Mouse (Mus musculus): ENCODE data around the gene Fam114a1. TPM values are rescaled to one million over a fixed set of nuclear protein-coding genes. Genes with fewer than 3 reads are reported as not detected.

Fam114a1 gene
- polyA plus RNA-seq (2021; fragmentation: Nextera tagmentation): 6.8 and 8.7 TPM in 2 replicates
- long read RNA-seq, experiment 1, transcript Fam114a1-201 (14 exons, 2,938 nt): major isoform, 5 of 10 reads
- long read RNA-seq, experiment 1, partial matches to known transcripts: 4 of 10 reads
- long read RNA-seq, experiment 1, other reads (novel, unspliced or antisense): 1 of 10 reads
- long read RNA-seq, experiment 2, transcript Fam114a1-201 (14 exons, 2,938 nt): major isoform, 29 of 36 reads
- long read RNA-seq, experiment 2, partial matches to known transcripts: 5 of 36 reads
- long read RNA-seq, experiment 2, other reads (novel, unspliced or antisense): 2 of 36 reads

DNA sequence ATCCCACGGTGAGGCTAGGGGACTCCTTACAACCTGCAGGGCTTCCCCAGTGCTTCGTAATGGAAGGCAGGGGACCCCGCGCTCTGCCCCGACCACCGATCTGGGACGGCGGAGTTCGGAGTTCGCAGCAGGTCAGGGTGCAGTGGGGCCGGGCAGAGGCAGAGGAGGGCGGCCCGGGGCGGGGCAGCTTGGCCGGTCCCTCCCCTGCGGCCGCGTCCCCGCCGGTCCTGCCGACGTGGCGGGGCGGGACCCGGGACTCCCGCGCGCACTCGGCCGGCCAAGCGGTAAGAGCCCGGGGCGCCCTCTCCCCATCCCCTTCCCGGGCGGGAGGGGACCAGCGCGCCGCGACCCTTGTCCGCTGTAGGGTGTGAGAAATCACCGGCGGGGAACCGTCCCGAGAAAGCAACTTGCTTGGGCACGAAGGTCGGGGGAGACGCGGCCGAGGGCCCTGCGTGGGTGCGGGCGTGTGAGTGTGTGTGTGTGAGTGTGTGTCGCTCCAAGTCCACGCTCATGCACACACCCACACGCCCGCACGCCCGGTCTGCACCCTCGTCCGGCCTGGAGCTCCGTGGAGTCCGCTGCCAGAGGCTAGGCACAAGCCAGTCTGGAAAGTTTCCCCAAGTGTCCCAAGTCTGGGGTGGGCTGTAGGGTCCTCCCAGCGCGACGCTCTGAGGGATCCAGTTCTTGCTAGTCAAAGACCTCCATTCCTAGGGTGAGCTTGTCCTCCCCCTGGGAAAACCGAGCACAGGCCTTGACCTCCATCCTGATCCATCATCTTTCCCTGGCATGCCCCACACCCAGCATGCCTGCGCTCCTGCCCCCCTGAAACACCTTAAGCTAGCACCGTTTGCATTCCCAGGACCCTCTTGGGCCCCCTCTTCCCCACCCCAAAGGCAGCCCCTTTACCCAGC is at the start of gene Fam114a1:
TSS of gene Fam114a1 (plus strand) at position 211 of the 911 bp plus-strand sequence.

DNA sequence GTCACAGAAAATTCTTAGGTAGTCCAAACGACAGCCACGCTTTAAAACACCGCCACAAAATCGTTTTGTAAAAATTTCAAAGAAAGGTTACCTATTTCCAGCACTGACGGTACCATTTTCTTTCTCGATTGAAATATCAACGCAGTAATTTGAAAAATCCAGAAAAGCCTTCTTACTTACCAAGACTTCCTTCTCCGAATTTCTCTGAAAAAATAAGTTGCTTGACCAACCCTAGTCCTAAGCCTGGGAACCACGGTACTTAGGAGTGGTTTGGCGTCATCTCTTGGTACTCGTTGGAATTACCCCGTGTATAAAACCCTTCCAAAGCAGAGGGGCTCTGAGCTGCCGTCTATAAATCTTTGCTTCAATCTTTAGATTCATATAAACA is 10.0 kb upstream of the Fam114a1 start, which contains the start of gene Tlr6:
TSS of gene Tlr6 (minus strand) at position 255 of the 388 bp plus-strand sequence.

Small RNAs within 50 kb of the gene (microRNA-seq; reads per million reads assigned to microRNA genes)
- 240 reads per million, percentile 66 among the genes with 10 or more reads in this experiment for gene Mir574

Other genes with a start within 250 kb of the Fam114a1 start
- gene Klf3, start 166.7 kb upstream of the Fam114a1 start, polyA plus RNA-seq (2021; fragmentation: Nextera tagmentation): 18.1 and 23.2 TPM in 2 replicates
- gene Tlr1, start 36.5 kb upstream of the Fam114a1 start, polyA plus RNA-seq (2021; fragmentation: Nextera tagmentation): 0.18 and 0.35 TPM in 2 replicates
- 0.21 and 0.26 TPM in 2 replicates for gene Tlr6, start 10.0 kb upstream of the Fam114a1 start, polyA plus RNA-seq (2021; fragmentation: Nextera tagmentation)
- gene Tmem156, start 122.1 kb downstream of the Fam114a1 start, polyA plus RNA-seq (2021; fragmentation: Nextera tagmentation): 0.18 and 0.29 TPM in 2 replicates
- gene Klhl5, start 137.5 kb downstream of the Fam114a1 start, polyA plus RNA-seq (2021; fragmentation: Nextera tagmentation): 15.8 and 16.8 TPM in 2 replicates
- 7.4 and 7.5 TPM in 2 replicates for gene Wdr19, start 229.6 kb downstream of the Fam114a1 start, polyA plus RNA-seq (2021; fragmentation: Nextera tagmentation)